In genomic region chr1:183345817-183346195, GRCm38 (mm10) we compare ENCODE assay signal across 8 mouse cellular contexts. TPM values are rescaled to one million over a fixed set of nuclear protein-coding genes. Genes with fewer than 3 reads are reported as not detected.
DNase-seq lines count a peak whose midpoint lies in the region; ATAC-seq and TF ChIP-seq lines count a peak whose summit lies in the region.

No protein-coding gene starts in this region.

- WGBS in kidney, adult 2 months = 4% methylated on average over 10 of the region's 10 CpGs
- 3% methylated on average over 10 of the region's 10 CpGs for WGBS in bone marrow, adult 2 months
- 8% methylated on average over 10 of the region's 10 CpGs for WGBS in hindbrain, embryonic 13.5 days
- WGBS in midbrain, embryonic 13.5 days = 9% methylated on average over 10 of the region's 10 CpGs

- no peaks in the 10 kb centered on the region for H3K27me3 ChIP-seq in kidney, adult 2 months (replicated peaks; ENCODE audit: control insufficient read depth, insufficient read depth, low read length)
- no peaks in the 10 kb centered on the region for H3K27me3 ChIP-seq in hindbrain, embryonic 13.5 days
- no peaks in the 10 kb centered on the region for H3K27me3 ChIP-seq in midbrain, embryonic 13.5 days

- no peak for DNase-seq in kidney, adult 2 months
- DNase-seq in kidney, postnatal 36 days = no peak
- DNase-seq in frontal cortex, postnatal 36 days (ENCODE audit: low spot score in 2 of 2) = no peak
- no peak for DNase-seq in layer of hippocampus, postnatal 10 days (ENCODE audit: low spot score in 2 of 2)

- peak overlapping the region; percentile 84 for H3K4me2 ChIP-seq in hindbrain, embryonic 13.5 days
- H3K4me2 ChIP-seq in midbrain, embryonic 13.5 days (replicated peaks) = peak overlapping the region; percentile 95

- H3K27ac ChIP-seq in kidney, adult 2 months (ENCODE audit: insufficient read depth, low read depth, low read length) = no peak overlapping the region
- H3K27ac ChIP-seq in bone marrow, adult 2 months (ENCODE audit: control insufficient read depth, insufficient read depth, low read depth, low read length, poor library complexity) = peak overlapping the region; percentile 70
- H3K27ac ChIP-seq in hindbrain, embryonic 13.5 days = peak overlapping the region; percentile 90
- peak overlapping the region; percentile 86 for H3K27ac ChIP-seq in midbrain, embryonic 13.5 days

- H3K9ac ChIP-seq in hindbrain, embryonic 13.5 days = peak overlapping the region; percentile 96
- H3K9ac ChIP-seq in midbrain, embryonic 13.5 days (replicated peaks) = peak overlapping the region; percentile 95

- no peaks in the 10 kb centered on the region; the same call in 1 of the 2 replicates for H3K4me1 ChIP-seq in kidney, adult 2 months (ENCODE audit: control insufficient read depth, insufficient read depth, low read length)
- no peaks in the 10 kb centered on the region for H3K4me1 ChIP-seq in bone marrow, adult 2 months (ENCODE audit: control insufficient read depth, insufficient read depth, low read length)
- peaks cover 17% of the 10 kb centered on the region for H3K4me1 ChIP-seq in hindbrain, embryonic 13.5 days (replicated peaks)
- H3K4me1 ChIP-seq in midbrain, embryonic 13.5 days (replicated peaks) = peaks cover 20% of the 10 kb centered on the region

- H3K36me3 ChIP-seq in kidney, adult 2 months (ENCODE audit: control insufficient read depth, insufficient read depth, low read length) = no peaks in the 10 kb centered on the region
- H3K36me3 ChIP-seq in hindbrain, embryonic 13.5 days = peaks cover 44% of the 10 kb centered on the region
- H3K36me3 ChIP-seq in midbrain, embryonic 13.5 days = peaks cover 40% of the 10 kb centered on the region

- no peak; the same call in 1 of the 2 replicates for ATAC-seq in hindbrain, embryonic 13.5 days (ENCODE audit: low FRiP score)
- ATAC-seq in midbrain, embryonic 13.5 days = no peak; the same call in 1 of the 2 replicates
- ATAC-seq in megakaryocyte progenitor cell, adult 5-6 weeks (replicated peaks; ENCODE audit: poor library complexity) = no peak

- no peak for TF ChIP-seq CTCF in kidney, adult 2 months (conservative IDR thresholded peaks at IDR 0.05; ENCODE audit: insufficient read depth, insufficient read length, low read depth, low read length)
- TF ChIP-seq CTCF in bone marrow, adult 2 months (IDR thresholded peaks at IDR 0.05; ENCODE audit: control insufficient read depth, insufficient read depth, low read length) = no peak

- H3K4me3 ChIP-seq in kidney, adult 2 months (ENCODE audit: insufficient read depth, low read depth, low read length) = peak overlapping the region; percentile 93
- peak overlapping the region; percentile 100 for H3K4me3 ChIP-seq in bone marrow, adult 2 months (replicated peaks; ENCODE audit: control insufficient read depth, low read depth, low read length)
- H3K4me3 ChIP-seq in hindbrain, embryonic 13.5 days = peak overlapping the region; percentile 99
- H3K4me3 ChIP-seq in midbrain, embryonic 13.5 days (replicated peaks) = peak overlapping the region; percentile 98

- no peaks in the 10 kb centered on the region for H3K9me3 ChIP-seq in hindbrain, embryonic 13.5 days
- no peaks in the 10 kb centered on the region for H3K9me3 ChIP-seq in midbrain, embryonic 13.5 days

- TF ChIP-seq POLR2A in kidney, adult 2 months (IDR thresholded peaks at IDR 0.05; ENCODE audit: low read depth, low read length) = no peak
- TF ChIP-seq POLR2A in bone marrow, adult 2 months (IDR thresholded peaks at IDR 0.05; ENCODE audit: borderline replicate concordance, control insufficient read depth, low read depth, low read length) = no peak

RNA-seq across cellular contexts. Expression of gene Mia3, which starts 23.5 kb away (rescaled TPM):
- polyA plus RNA-seq in kidney, adult 2 months (2012; rRNA removed) = 60.5 and 63.6 TPM in 2 replicates
- 24.4 and 37.2 TPM in 2 replicates for polyA plus RNA-seq in bone marrow, adult 2 months (2011; ENCODE audit: insufficient read depth, insufficient read length, low replicate concordance, missing spikeins)
- polyA plus RNA-seq in hindbrain, embryonic 13.5 days (2015; fragmentation: Nextera tagmentation; extraction: Ambion mirVana) = 97.3 and 105 TPM in 2 replicates
- 102 and 104 TPM in 2 replicates for polyA plus RNA-seq in midbrain, embryonic 13.5 days (2015; fragmentation: Nextera tagmentation; extraction: Ambion mirVana)
- total RNA-seq in megakaryocyte progenitor cell, adult 5-6 weeks (2015) = 79.0 and 81.3 TPM in 2 replicates
- 119 and 129 TPM in 2 replicates for total RNA-seq in megakaryocyte progenitor cell, adult 5-6 weeks (2017)
- total RNA-seq in layer of hippocampus, postnatal 10 days (2021) = 100 to 1,000 TPM; 254 to 258 TPM

RNA-seq across cellular contexts. Expression of gene Taf1a, which starts 43.0 kb away (rescaled TPM):
- 3.8 and 6.7 TPM in 2 replicates for polyA plus RNA-seq in kidney, adult 2 months (2012; rRNA removed)
- 4.6 and 16.6 TPM in 2 replicates for polyA plus RNA-seq in bone marrow, adult 2 months (2011; ENCODE audit: insufficient read depth, insufficient read length, low replicate concordance, missing spikeins)
- polyA plus RNA-seq in hindbrain, embryonic 13.5 days (2015; fragmentation: Nextera tagmentation; extraction: Ambion mirVana) = 16.3 and 17.4 TPM in 2 replicates
- 16.9 and 18.3 TPM in 2 replicates for polyA plus RNA-seq in midbrain, embryonic 13.5 days (2015; fragmentation: Nextera tagmentation; extraction: Ambion mirVana)
- 16.1 and 18.4 TPM in 2 replicates for total RNA-seq in megakaryocyte progenitor cell, adult 5-6 weeks (2015)
- total RNA-seq in megakaryocyte progenitor cell, adult 5-6 weeks (2017) = 19.5 and 22.4 TPM in 2 replicates
- 10 to 100 TPM; 19.7 to 21.2 TPM for total RNA-seq in layer of hippocampus, postnatal 10 days (2021)

RNA-seq across cellular contexts. Expression of gene Brox, which starts 48.7 kb away (rescaled TPM):
- 15.5 and 19.8 TPM in 2 replicates for polyA plus RNA-seq in kidney, adult 2 months (2012; rRNA removed)
- 16.7 and 22.5 TPM in 2 replicates for polyA plus RNA-seq in bone marrow, adult 2 months (2011; ENCODE audit: insufficient read depth, insufficient read length, low replicate concordance, missing spikeins)
- 97.0 and 97.1 TPM in 2 replicates for polyA plus RNA-seq in hindbrain, embryonic 13.5 days (2015; fragmentation: Nextera tagmentation; extraction: Ambion mirVana)
- 92.3 and 98.0 TPM in 2 replicates for polyA plus RNA-seq in midbrain, embryonic 13.5 days (2015; fragmentation: Nextera tagmentation; extraction: Ambion mirVana)
- 24.6 and 32.7 TPM in 2 replicates for total RNA-seq in megakaryocyte progenitor cell, adult 5-6 weeks (2015)
- total RNA-seq in megakaryocyte progenitor cell, adult 5-6 weeks (2017) = 35.8 and 47.5 TPM in 2 replicates
- total RNA-seq in layer of hippocampus, postnatal 10 days (2021) = 10 to 100 TPM; 62.1 to 70.8 TPM

RNA-seq across cellular contexts. Expression of gene Aida, which starts 49.4 kb away (rescaled TPM):
- polyA plus RNA-seq in kidney, adult 2 months (2012; rRNA removed) = 13.2 and 16.8 TPM in 2 replicates
- 20.8 and 29.3 TPM in 2 replicates for polyA plus RNA-seq in bone marrow, adult 2 months (2011; ENCODE audit: insufficient read depth, insufficient read length, low replicate concordance, missing spikeins)
- polyA plus RNA-seq in hindbrain, embryonic 13.5 days (2015; fragmentation: Nextera tagmentation; extraction: Ambion mirVana) = 50.9 and 51.8 TPM in 2 replicates
- polyA plus RNA-seq in midbrain, embryonic 13.5 days (2015; fragmentation: Nextera tagmentation; extraction: Ambion mirVana) = 45.3 and 53.6 TPM in 2 replicates
- total RNA-seq in megakaryocyte progenitor cell, adult 5-6 weeks (2015) = 39.9 and 44.9 TPM in 2 replicates
- 53.3 and 55.8 TPM in 2 replicates for total RNA-seq in megakaryocyte progenitor cell, adult 5-6 weeks (2017)
- total RNA-seq in layer of hippocampus, postnatal 10 days (2021) = 10 to 100 TPM; 58.6 to 61.3 TPM
